Mouse (Mus musculus): Measurements from ENCODE around the gene Hist1h2ah. TPM values are rescaled to one million over a fixed set of nuclear protein-coding genes. Genes with fewer than 3 reads are reported as not detected.
"Not testable (repeated sequence)": the region's sequence is repeated elsewhere in the genome, so short reads cannot be mapped to it uniquely, and the experiment has no call there.

Hist1h2ah gene
- 5.5 and 11.0 TPM in 2 replicates for polyA plus RNA-seq (2016; fragmentation: Nextera tagmentation; extraction: Ambion mirVana)

DNA sequence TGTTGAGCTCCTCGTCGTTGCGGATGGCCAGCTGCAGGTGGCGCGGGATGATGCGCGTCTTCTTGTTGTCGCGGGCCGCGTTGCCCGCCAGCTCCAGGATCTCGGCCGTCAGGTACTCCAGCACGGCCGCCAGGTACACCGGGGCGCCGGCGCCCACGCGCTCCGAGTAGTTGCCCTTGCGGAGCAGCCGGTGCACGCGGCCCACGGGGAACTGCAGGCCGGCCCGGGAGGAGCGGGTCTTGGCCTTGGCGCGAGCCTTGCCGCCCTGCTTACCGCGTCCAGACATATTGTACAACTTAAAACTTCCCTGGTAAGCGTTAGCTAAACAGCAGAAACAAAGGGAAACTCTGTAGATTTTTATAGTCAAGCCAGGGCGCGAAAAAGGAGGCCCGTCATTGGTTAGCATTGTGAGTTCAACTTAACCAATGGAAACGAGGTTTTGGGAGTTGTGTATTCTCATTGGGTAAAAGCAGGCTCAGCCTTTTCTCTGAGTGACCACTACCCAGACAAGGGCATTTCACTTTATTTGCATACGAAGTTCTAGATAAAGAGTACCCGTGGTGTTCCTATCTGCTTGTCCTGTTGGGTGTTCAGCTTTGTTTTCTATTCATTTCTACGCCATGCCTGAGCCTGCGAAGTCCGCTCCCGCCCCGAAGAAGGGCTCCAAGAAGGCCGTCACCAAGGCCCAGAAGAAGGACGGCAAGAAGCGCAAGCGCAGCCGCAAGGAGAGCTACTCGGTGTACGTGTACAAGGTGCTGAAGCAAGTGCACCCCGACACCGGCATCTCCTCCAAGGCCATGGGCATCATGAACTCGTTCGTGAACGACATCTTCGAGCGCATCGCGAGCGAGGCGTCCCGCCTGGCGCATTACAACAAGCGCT, at the start of gene Hist1h2ah, which contains the start of gene Hist1h2bk:
Gene Hist1h2ah (minus strand): TSS at position 302 of the 882 bp plus-strand sequence.
Gene Hist1h2bk (plus strand): TSS at position 604 of the 882 bp plus-strand sequence.
- H3K9me3 ChIP-seq; H3K36me3 ChIP-seq; H3K27me3 ChIP-seq (ENCODE audit: insufficient read depth, poor library complexity, severe bottlenecking): not testable (repeated sequence)
- Histone ChIP-seq H3K27ac (peak within 1 kb of the TSS; percentile 94), H3K4me3 (peak within 1 kb of the TSS; percentile 57), H3K4me1 (replicated peaks) (peaks cover 34% of the 10 kb centered on the region)
- WGBS, result 0% methylated on average over 33 of the region's 69 CpGs
- DNase-seq (ENCODE audit: low spot score), result peak; percentile 88

DNA sequence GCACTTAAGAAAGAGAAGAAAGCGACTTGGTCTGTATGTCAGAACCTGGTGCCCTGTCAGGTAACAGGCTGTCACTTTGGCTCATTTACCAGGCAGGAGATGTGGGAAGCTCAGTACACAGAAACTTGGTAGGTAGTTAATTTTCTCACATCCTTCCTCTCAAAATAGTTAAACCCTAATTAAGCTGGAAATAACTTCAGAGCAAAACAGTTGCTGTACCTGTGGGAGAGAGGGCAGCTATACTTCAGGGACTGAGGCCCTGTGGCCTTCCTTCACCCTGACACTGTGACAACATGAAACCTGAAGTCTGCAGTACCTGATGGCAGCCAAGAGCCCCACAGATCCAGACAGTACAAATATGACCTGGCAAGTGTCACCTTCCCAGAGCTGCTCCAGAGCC, 48.8 kb upstream of the Hist1h2ah start, which contains the start of gene Vmn1r188:
Gene Vmn1r188 (plus strand): TSS at position 301 of the 400 bp plus-strand sequence.
- H3K27ac ChIP-seq, H3K36me3 ChIP-seq: not testable (repeated sequence)
- WGBS, result 91% methylated on average over 1 of the region's 1 CpGs

DNA sequence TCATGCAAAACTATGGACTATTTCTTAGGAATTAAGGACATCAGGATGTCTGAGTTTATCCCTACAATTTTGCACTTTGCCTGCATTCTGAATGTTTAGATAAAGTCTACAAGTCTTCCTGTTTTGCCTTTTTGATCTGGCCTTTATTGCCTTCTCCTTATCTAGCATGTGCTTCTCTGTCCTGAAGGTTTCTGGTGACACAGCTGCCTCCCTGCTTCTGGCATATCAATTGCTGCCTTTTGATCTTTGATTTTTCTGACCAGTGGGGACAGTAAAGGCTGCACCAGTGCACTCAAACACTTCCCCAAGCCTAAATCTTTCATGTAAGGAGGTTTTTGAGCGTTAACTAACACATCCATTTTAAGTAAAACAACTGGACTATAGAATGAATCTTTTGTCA, 28.1 kb upstream of the Hist1h2ah start:
- Histone ChIP-seq H3K9me3 (peaks cover 4% of the 10 kb centered on the region; the same call in 1 of the 2 replicates), H3K27ac (no peak overlapping the region), H3K27me3 (ENCODE audit: insufficient read depth, poor library complexity, severe bottlenecking) (no peaks in the 10 kb centered on the region), H3K4me1 (replicated peaks) (no peaks in the 10 kb centered on the region), H3K4me3 (no peak overlapping the region), H3K36me3 (no peaks in the 10 kb centered on the region)
- WGBS, result 82% methylated on average over 1 of the region's 1 CpGs
- DNase-seq (ENCODE audit: low spot score), result no peak

More for the DNA sequence above, 48.8 kb upstream of the Hist1h2ah start, which contains the start of gene Vmn1r188:
- DNase-seq (ENCODE audit: low spot score); H3K9me3 ChIP-seq; H3K4me1 ChIP-seq (replicated peaks); H3K27me3 ChIP-seq (ENCODE audit: insufficient read depth, poor library complexity, severe bottlenecking); H3K4me3 ChIP-seq: not testable (repeated sequence)

DNA sequence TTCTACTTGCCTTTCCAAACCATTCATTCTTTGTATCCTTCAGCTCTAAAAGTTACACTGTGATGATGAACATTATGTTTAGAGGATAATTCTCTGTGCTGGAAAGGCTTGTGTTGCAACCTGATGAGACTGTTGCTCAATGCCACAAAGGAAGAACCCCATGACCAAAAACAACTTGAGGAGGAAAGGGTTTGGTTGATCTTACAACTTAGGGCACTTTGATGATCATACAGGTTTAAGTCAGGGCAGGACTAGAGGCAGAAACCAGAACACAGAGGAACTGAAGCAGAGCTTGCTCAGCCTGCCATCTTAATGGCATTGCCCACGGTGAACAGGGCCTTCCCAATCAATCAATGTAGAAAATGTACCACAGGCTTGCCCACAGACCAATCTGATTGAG, 26.1 kb upstream of the Hist1h2ah start:
- Histone ChIP-seq H3K36me3 (no peaks in the 10 kb centered on the region), H3K27ac (no peak overlapping the region), H3K9me3 (peaks cover 1% of the 10 kb centered on the region; the same call in 1 of the 2 replicates), H3K4me1 (replicated peaks) (no peaks in the 10 kb centered on the region), H3K4me3 (no peak overlapping the region), H3K27me3 (ENCODE audit: insufficient read depth, poor library complexity, severe bottlenecking) (no peaks in the 10 kb centered on the region)
- no peak for DNase-seq (ENCODE audit: low spot score)
- 70% methylated on average over 1 of the region's 1 CpGs for WGBS

DNA sequence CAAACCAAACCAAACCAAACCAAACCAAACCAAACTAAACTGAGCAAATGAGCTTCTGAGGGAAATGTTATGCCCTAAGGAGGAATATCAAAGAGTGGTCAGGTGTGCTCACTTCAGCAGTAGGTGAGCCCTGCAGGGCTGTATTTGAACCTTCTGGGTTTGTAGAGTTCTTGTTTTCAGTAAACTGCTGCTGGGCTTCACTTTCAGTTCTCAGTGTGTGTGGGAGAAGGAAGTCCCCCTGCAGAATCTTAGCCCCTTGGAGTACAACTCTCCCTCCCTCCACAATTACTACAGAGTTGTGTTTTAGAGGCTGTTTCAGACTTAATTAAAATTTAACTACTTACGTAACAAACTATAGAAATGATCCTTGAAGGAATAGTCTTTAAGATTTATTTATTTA, 18.4 kb upstream of the Hist1h2ah start:
- Histone ChIP-seq H3K27ac (no peak overlapping the region), H3K4me3 (no peak overlapping the region), H3K4me1 (replicated peaks) (peaks cover 8% of the 10 kb centered on the region; the same call in 1 of the 2 replicates), H3K27me3 (ENCODE audit: insufficient read depth, poor library complexity, severe bottlenecking) (no peaks in the 10 kb centered on the region), H3K9me3 (no peaks in the 10 kb centered on the region), H3K36me3 (no peaks in the 10 kb centered on the region)
- DNase-seq (ENCODE audit: low spot score), result no peak
- 98% methylated on average over 1 of the region's 1 CpGs for WGBS

DNA sequence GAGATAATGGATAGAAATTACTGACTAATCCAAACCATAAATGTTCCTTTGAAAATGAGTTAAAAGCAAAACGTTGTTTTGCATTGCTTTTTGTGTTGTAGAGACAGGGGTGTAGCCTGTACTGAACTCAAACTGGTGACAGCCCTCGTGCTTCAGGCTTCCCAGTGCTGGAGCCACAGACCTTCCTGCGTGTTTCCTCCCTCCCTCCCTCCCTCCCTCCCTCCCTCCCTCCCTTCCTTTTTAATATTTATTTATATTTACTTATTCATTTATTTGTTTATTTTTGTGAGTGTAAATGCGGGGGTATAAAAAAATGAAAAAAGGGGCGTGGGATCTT, 16.1 kb upstream of the Hist1h2ah start:
- Histone ChIP-seq H3K9me3 (no peaks in the 10 kb centered on the region), H3K27ac (peak overlapping the region; percentile 87), H3K4me1 (replicated peaks) (peaks cover 8% of the 10 kb centered on the region; the same call in 1 of the 2 replicates), H3K36me3 (no peaks in the 10 kb centered on the region), H3K27me3 (ENCODE audit: insufficient read depth, poor library complexity, severe bottlenecking) (no peaks in the 10 kb centered on the region), H3K4me3 (peak overlapping the region; percentile 59)
- no peak for DNase-seq (ENCODE audit: low spot score)
- 13% methylated on average over 5 of the region's 5 CpGs for WGBS

DNA sequence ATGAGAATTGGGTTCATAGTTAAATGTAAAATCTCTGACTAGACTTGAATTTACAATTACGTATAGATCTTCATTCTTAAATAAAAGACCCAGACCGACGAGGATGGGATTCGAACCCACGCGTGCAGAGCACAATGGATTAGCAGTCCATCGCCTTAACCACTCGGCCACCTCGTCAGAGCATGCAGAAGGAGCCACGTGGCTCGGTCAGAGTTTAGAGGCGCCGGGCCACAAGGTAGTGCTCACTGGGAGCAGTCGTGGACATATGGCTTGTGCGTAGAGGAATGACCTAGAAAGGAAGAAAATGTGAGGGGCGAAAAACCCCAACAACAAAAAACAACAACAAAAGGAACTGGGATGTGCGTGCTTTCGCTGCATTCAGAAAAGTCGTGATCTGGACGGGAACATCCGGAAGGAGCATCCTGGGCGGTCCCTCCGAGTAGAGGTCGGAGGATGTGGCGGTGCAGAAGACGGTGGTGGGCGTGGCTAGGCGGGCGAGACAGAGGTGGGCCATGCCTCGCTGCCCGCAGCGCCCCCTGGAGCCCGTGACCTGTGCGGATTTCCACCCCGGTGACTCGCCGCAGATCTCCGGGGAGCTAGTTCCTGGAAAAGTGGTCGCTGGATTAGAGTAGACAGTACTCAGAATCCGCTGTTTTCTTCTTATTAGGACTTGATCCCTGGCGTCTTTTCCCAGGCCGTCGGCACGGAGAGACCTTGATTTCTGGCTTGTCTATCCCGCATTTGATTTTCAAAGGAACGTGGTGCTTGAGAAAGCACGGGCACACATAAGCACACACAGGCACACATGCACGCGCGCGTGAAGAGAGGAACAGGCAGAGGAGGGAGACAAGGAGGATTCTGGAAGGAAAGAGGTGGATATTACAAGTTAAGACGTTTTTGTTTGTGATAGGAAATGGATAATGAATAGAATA, 15.5 kb upstream of the Hist1h2ah start:
- Histone ChIP-seq H3K36me3 (no peaks in the 10 kb centered on the region), H3K27me3 (ENCODE audit: insufficient read depth, poor library complexity, severe bottlenecking) (no peaks in the 10 kb centered on the region), H3K27ac (peak overlapping the region; percentile 87), H3K9me3 (no peaks in the 10 kb centered on the region), H3K4me3 (peak overlapping the region; percentile 59), H3K4me1 (replicated peaks) (peaks cover 8% of the 10 kb centered on the region; the same call in 1 of the 2 replicates)
- WGBS, result under 1% methylated on average over 52 of the region's 52 CpGs
- DNase-seq (ENCODE audit: low spot score), result peak; percentile 95

DNA sequence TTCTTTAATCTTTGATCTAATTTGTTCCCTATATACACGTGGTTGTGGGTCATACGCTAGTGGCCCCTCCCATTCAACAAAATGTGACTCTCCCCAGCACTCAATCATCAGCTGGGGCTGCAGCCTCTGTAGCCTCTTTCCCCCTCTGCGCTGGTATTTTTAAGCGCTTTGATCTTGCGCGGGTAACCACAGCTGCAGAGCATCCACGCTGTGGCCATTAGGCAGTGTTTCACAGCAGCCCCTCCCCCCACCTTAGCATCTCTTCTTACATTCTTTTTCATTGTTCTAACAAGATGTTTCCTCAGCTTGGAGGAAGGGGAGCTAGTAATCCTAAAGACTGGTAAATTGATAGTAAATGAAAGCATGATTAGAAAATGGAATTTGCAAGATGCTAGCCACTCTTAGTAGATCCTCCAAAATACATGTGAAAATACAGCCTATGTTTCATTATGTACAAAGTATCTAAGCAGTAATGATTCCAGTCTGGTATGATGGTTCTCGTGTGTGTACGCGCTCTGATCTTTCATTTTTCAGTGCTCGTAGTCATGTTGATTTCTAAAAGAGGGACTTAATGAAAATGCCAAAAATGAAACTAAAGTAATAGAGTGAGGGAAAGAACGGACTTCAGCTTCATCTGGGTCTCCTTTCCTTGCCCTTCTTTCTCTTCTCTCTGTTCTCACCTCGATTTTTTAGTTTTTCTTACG, 14.5 kb upstream of the Hist1h2ah start:
- peak; percentile 82 for DNase-seq (ENCODE audit: low spot score)
- Histone ChIP-seq H3K4me1 (replicated peaks) (peaks cover 10% of the 10 kb centered on the region; the same call in 1 of the 2 replicates), H3K4me3 (peak overlapping the region; percentile 59), H3K27me3 (ENCODE audit: insufficient read depth, poor library complexity, severe bottlenecking) (no peaks in the 10 kb centered on the region), H3K9me3 (no peaks in the 10 kb centered on the region), H3K36me3 (no peaks in the 10 kb centered on the region), H3K27ac (peak overlapping the region; percentile 87)
- WGBS, result 1% methylated on average over 14 of the region's 14 CpGs

DNA sequence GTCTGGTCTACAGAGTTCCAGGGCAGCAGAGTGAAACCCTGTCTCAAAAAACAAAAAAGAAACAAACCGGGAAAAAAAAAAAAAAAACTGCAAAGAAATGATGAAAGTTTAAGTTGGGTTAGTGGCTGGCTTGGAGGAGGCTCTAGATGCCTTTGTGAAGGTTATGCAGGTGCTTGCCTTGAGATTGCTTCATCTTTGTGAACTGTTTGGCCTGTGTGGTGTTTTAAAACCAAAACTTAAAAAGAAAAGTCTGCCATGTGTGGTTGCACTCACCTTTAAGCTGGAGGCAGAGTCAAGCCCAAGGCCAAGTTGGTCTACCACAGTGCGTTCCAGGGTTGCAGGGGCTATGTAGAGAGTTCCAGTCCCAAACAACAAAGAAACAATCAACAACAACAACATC, 13.7 kb upstream of the Hist1h2ah start:
- Histone ChIP-seq H3K27me3 (ENCODE audit: insufficient read depth, poor library complexity, severe bottlenecking) (no peaks in the 10 kb centered on the region), H3K4me3 (no peak overlapping the region), H3K27ac (no peak overlapping the region), H3K4me1 (replicated peaks) (peaks cover 16% of the 10 kb centered on the region), H3K36me3 (no peaks in the 10 kb centered on the region), H3K9me3 (no peaks in the 10 kb centered on the region)
- DNase-seq (ENCODE audit: low spot score), result no peak
- WGBS, result 65% methylated on average over 2 of the region's 2 CpGs

DNA sequence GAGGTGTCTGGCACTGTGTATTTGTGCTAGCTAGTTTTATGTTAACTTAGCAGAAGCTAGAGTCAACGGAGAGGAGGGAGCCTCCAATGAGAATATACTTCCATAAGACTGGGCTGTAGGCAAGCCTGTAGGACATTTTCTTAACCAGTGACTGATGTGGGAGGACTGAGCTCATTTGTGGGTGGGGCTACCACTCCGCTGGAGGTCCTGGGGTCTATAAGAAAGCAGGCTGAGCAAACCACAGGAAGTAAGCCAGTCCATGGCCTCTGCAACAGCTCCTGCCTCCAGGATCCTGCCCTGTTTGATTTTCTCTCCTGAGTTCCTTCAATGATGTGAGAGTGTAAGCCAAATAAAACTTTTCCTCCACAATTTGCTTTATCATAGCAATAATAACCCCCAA, 9.9 kb upstream of the Hist1h2ah start:
- H3K27me3 ChIP-seq (ENCODE audit: insufficient read depth, poor library complexity, severe bottlenecking), result no peaks in the 10 kb centered on the region
- H3K27ac ChIP-seq, result no peak overlapping the region
- no peaks in the 10 kb centered on the region for H3K9me3 ChIP-seq
- H3K4me3 ChIP-seq, result no peak overlapping the region
- H3K4me1 ChIP-seq (replicated peaks), result peaks cover 34% of the 10 kb centered on the region
- DNase-seq (ENCODE audit: low spot score), result no peak
- 69% methylated on average over 2 of the region's 2 CpGs for WGBS
- H3K36me3 ChIP-seq, result no peaks in the 10 kb centered on the region

DNA sequence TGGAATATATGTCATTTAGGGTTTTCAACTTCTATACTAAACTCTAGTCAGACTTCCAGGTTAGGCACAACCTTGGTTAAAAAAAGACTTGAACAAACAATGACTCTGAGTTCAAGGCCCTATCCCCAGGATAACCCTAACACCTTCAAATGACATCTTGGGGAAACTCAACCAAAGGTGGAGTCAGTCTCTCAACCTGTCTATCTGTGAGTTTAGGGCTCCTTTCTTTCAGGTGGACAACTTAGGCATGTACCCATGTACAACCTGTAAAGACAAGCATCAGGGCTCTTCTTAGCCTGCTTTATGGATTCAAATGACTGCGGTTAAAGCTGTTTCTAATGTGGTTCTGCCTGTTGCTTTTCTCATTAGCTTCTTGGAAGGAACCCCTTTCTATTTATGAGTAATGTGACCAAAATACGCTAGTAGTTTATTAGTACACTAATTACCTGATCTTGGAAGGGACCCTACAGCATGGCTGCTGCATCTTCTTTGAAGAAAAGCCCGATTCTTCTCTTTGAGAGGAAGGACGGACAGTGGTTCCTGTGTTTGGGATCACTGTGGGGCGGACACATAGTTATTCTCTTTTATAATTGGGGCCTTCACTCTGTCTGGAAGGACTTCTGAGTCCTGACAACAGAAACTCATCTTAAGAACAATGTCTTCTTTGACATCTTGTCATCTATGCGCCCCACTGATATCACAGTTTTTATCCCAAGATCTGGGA, 9.2 kb upstream of the Hist1h2ah start:
- Histone ChIP-seq H3K9me3 (no peaks in the 10 kb centered on the region), H3K4me3 (peak overlapping the region; percentile 54), H3K27me3 (ENCODE audit: insufficient read depth, poor library complexity, severe bottlenecking) (no peaks in the 10 kb centered on the region), H3K27ac (no peak overlapping the region; the same call in 1 of the 2 replicates), H3K4me1 (replicated peaks) (peaks cover 35% of the 10 kb centered on the region), H3K36me3 (no peaks in the 10 kb centered on the region)
- DNase-seq (ENCODE audit: low spot score), result no peak
- 87% methylated on average over 6 of the region's 6 CpGs for WGBS
